Mouse (Mus musculus) bone marrow macrophage, adult 2 months (primary cell): Measurements from ENCODE around the gene Ces2e. TPM values are rescaled to one million over a fixed set of nuclear protein-coding genes. Genes with fewer than 3 reads are reported as not detected.

Experiments used
- H3K27ac ChIP-seq: 2 replicates; pipeline ENCODE4 v1.5.1; 2012; ENCODE audit warnings: low read depth, low read length; ENCODE audit not compliant: insufficient read depth
- H3K4me1 ChIP-seq: 2 replicates; pipeline ENCODE4 v1.6.1; 2012; ENCODE audit warnings: low read length; ENCODE audit not compliant: control insufficient read depth, insufficient read depth
- H3K4me3 ChIP-seq: 2 replicates; pipeline ENCODE4 v1.5.1; 2012; ENCODE audit warnings: mild to moderate bottlenecking, low read length, moderate library complexity; ENCODE audit not compliant: insufficient read depth
- CTCF ChIP-seq: IDR thresholded peaks from 2 replicates; pipeline ENCODE4 v1.5.1; 2012; ENCODE audit warnings: low read depth, mild to moderate bottlenecking, low read length, moderate library complexity
- POLR2A ChIP-seq: IDR thresholded peaks from 2 replicates; pipeline ENCODE4 v1.6.1; 2012; ENCODE audit warnings: mild to moderate bottlenecking, low read depth, low read length, borderline replicate concordance
- polyA plus RNA-seq: library from polyadenylated mRNA; stranded (reverse); fragments of >200 nt; gene quantifications from 2 replicates; pipeline ENCODE4 v1.2.4, GENCODE M21; 2012; ENCODE audit not compliant: missing spikeins, insufficient read depth, insufficient read length

Gene Ces2e
- polyA plus RNA-seq, 1 experiment = not detected

DNA sequence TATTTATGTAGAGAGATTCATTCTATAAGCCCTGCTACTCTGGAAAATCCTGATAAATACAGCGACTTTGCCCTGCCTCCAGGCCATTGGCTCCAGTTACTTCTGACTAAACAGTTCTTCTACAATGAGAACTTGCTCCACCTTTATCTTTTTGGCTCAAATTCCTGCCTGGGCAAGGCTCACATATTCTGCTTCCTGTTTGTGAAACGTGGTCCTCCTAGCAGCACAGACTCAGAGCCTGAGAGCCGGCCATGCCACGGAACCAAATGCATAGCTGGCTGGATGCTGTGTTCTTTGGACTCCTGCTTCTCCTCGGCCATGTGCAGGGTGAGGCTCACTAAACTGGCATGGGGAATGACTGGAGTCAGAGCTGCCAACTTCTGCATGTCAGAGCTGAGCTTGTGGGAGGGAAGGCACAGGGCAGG lies 35.5 kb downstream of the Ces2e start, which contains the start of gene Ces2g:
TSS of gene Ces2g (plus strand) at position 182 of the 425 bp plus-strand sequence.
- TF ChIP-seq POLR2A = no peak
- H3K27ac ChIP-seq = no peak within 1 kb of the TSS

DNA sequence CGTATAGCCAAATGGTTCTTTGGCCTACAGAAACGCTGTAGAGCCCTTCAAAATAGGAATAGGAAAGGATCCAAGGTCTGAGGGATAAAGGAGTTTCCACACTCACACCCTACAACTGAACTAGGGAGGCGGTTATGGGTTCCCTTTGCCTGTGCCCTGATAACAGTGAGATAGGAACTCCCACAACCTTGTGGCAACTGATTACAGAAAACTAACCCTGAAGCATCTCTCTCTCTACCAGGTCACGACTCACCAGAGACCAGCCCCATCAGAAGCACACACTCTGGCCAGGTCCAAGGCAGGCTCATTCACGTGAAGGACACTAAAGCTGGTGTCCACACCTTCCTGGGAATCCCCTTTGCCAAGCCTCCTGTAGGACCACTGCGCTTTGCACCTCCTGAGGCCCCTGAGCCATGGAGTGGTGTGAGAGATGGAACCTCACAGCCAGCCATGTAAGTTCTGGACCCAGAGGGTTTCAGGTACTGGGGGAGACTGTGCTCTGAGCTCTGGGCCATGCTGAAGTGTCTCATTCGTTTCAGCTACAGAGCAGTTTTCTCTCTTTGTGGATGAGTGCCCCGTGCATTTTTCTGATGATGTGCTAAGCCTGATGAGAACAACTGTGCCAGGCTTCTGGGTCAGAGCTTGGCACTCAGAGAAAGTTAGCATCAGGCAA lies 36.3 kb downstream of the Ces2e start:
- H3K4me1 ChIP-seq = no peaks in the 10 kb centered on the region
- TF ChIP-seq CTCF = no peak
- TF ChIP-seq POLR2A = no peak
- H3K27ac ChIP-seq = no peak overlapping the region
- H3K4me3 ChIP-seq = no peak overlapping the region

More for the DNA sequence above, 35.5 kb downstream of the Ces2e start, which contains the start of gene Ces2g:
- H3K4me1 ChIP-seq = no peaks in the 10 kb centered on the region
- no peak within 1 kb of the TSS for H3K4me3 ChIP-seq

GRCm38 (mm10) chr8:104963375-104963894 lies 37.4 kb downstream of the Ces2e start:
- TF ChIP-seq CTCF = no peak
- no peak for TF ChIP-seq POLR2A
- Histone ChIP-seq H3K27ac (no peak overlapping the region), H3K4me1 (no peaks in the 10 kb centered on the region), H3K4me3 (no peak overlapping the region)

GRCm38 (mm10) chr8:104984126-104984525 lies 58.1 kb downstream of the Ces2e start:
- no peak overlapping the region for H3K27ac ChIP-seq
- no peak overlapping the region for H3K4me3 ChIP-seq
- TF ChIP-seq POLR2A = no peak
- TF ChIP-seq CTCF = no peak
- H3K4me1 ChIP-seq = no peaks in the 10 kb centered on the region

Other genes starting within 250 kb of the Ces2e start
- gene Ces2a, start 192.3 kb upstream of the Ces2e start, polyA plus RNA-seq = not detected in 2 replicates
- gene Ces2b, start 94.7 kb upstream of the Ces2e start, polyA plus RNA-seq = not detected in 2 replicates
- gene Ces2c, start 79.2 kb upstream of the Ces2e start, polyA plus RNA-seq = not detected in 2 replicates
- not detected in 2 replicates for gene Ces2f, start 21.1 kb downstream of the Ces2e start, polyA plus RNA-seq
- not detected in 2 replicates for gene Ces2g, start 35.5 kb downstream of the Ces2e start, polyA plus RNA-seq
- gene Ces2h, start 74.6 kb downstream of the Ces2e start, polyA plus RNA-seq = not detected in 2 replicates
- not detected in 2 replicates for gene Ces3a, start 122.3 kb downstream of the Ces2e start, polyA plus RNA-seq
- gene Ces3b, start 157.5 kb downstream of the Ces2e start, polyA plus RNA-seq = not detected in 2 replicates
- not detected in 2 replicates for gene Ces4a, start 205.5 kb downstream of the Ces2e start, polyA plus RNA-seq
- gene Cbfb, start 244.4 kb downstream of the Ces2e start, polyA plus RNA-seq = 124 and 130 TPM in 2 replicates